Mouse (Mus musculus) stomach, postnatal 0 days (tissue): ENCODE data around the gene Map3k3. TPM values are rescaled to one million over a fixed set of nuclear protein-coding genes. Genes with fewer than 3 reads are reported as not detected.

Source experiments
- ATAC-seq: fragments of 200-750 bp; cut with Nextera tagmentation; 2 replicates; pipeline ENCODE4 v1.8.0; 2017; ENCODE audit not compliant: low FRiP score, low TSS enrichment
- DNase-seq: peaks from one replicate; pipeline ENCODE4 v3.0.0-alpha.2; 2016; ENCODE audit warnings: low spot score
- H3K27ac ChIP-seq: fragments of 300-500 bp; sonication (generic); replicated peaks from 2 replicates; pipeline ENCODE4 v1.5.1; 2014; ENCODE audit warnings: mild to moderate bottlenecking, control low read depth
- H3K27me3 ChIP-seq: fragments of 300-500 bp; sonication (generic); 2 replicates; pipeline ENCODE4 v1.6.1; 2014; ENCODE audit warnings: low read length; ENCODE audit not compliant: control insufficient read depth, insufficient read depth
- H3K36me3 ChIP-seq: fragments of 300-500 bp; sonication (generic); 2 replicates; pipeline ENCODE4 v1.6.1; 2014; ENCODE audit warnings: low read length, mixed read lengths; ENCODE audit not compliant: control insufficient read depth, insufficient read depth
- H3K4me1 ChIP-seq: fragments of 300-500 bp; sonication (generic); replicated peaks from 2 replicates; pipeline ENCODE4 v1.6.1; 2014; ENCODE audit warnings: antibody characterized with exemption; ENCODE audit not compliant: control insufficient read depth, insufficient read depth
- H3K4me2 ChIP-seq: fragments of 300-500 bp; sonication (generic); replicated peaks from 2 replicates; pipeline ENCODE4 v1.6.1; 2014; ENCODE audit warnings: low read depth, mild to moderate bottlenecking, control low read depth, moderate library complexity
- H3K4me3 ChIP-seq: fragments of 300-500 bp; sonication (generic); 2 replicates; pipeline ENCODE4 v1.5.1; 2014; ENCODE audit warnings: low read depth, low read length, control low read depth
- H3K9ac ChIP-seq: fragments of 300-500 bp; sonication (generic); 2 replicates; pipeline ENCODE4 v1.6.1; 2014; ENCODE audit warnings: mild to moderate bottlenecking, low read length, control low read depth, mixed read lengths
- H3K9me3 ChIP-seq: fragments of 300-500 bp; sonication (generic); 2 replicates; pipeline ENCODE4 v1.6.1; 2016; ENCODE audit warnings: low read length; ENCODE audit not compliant: control insufficient read depth
- CTCF ChIP-seq: IDR thresholded peaks from 2 replicates; pipeline ENCODE4 v1.5.1; 2016; ENCODE audit warnings: antibody characterized with exemption, low read depth, mild to moderate bottlenecking, moderate library complexity
- EP300 ChIP-seq: optimal IDR thresholded peaks from 2 replicates; pipeline ENCODE3; 2016; ENCODE audit warnings: antibody characterized with exemption
- WGBS: fragments of 180-500 bp; shearing (Covaris S2); extraction: QIAGEN DNeasy Blood & Tissue Kit; methylation state at CpG from one replicate; pipeline ENCODE4 v1.1.7; 2014; 5-methylcytosine and 5-hydroxymethylcytosine counted together
- polyA plus RNA-seq: library from polyadenylated mRNA; unstranded; fragments of >200 nt; fragmentation: Nextera tagmentation; extraction: Ambion mirVana; gene quantifications from 2 replicates; pipeline ENCODE4 v1.2.1, GENCODE M21; 2015

The Map3k3 gene
- polyA plus RNA-seq, 1 experiment from 2014 or later: 8.7 TPM

GRCm38 (mm10) chr11:106178036-106178782 lies 93.8 kb downstream of the Map3k3 start:
- no peak overlapping the region for H3K4me2 ChIP-seq
- H3K9me3 ChIP-seq: no peaks in the 10 kb centered on the region
- no peak overlapping the region for H3K27ac ChIP-seq
- H3K9ac ChIP-seq: no peak overlapping the region
- peak; percentile 60 for ATAC-seq
- H3K4me3 ChIP-seq: no peak overlapping the region
- no peaks in the 10 kb centered on the region for H3K4me1 ChIP-seq
- DNase-seq: no peak
- H3K36me3 ChIP-seq: no peaks in the 10 kb centered on the region
- H3K27me3 ChIP-seq: no peaks in the 10 kb centered on the region
- TF ChIP-seq CTCF (no peak), EP300 (no peak)
- WGBS: 65% methylated on average over 5 of the region's 5 CpGs

- Histone ChIP-seq H3K27me3 (no peaks in the 10 kb centered on the region), H3K36me3 (0 out of 2 replicates have a peak, but pooled peaks cover 3% of the 10 kb centered on the region), H3K9ac (no peak overlapping the region), H3K4me1 (no peaks in the 10 kb centered on the region), H3K27ac (no peak overlapping the region), H3K9me3 (no peaks in the 10 kb centered on the region), H3K4me2 (no peak overlapping the region), H3K4me3 (no peak overlapping the region)
- peak; percentile 69; the same call in 1 of the 2 replicates for ATAC-seq
- TF ChIP-seq EP300 (no peak), CTCF (no peak)
- WGBS: 58% methylated on average over 7 of the region's 7 CpGs
- no peak for DNase-seq
These were observed 95.5 kb downstream of the Map3k3 start for GRCm38 (mm10) chr11:106179711-106180448.

- DNase-seq (no peak), ATAC-seq (no peak)
- no peaks in the 10 kb centered on the region for H3K9me3 ChIP-seq
- no peak overlapping the region for H3K27ac ChIP-seq
- no peak for TF ChIP-seq CTCF
- no peak for TF ChIP-seq EP300
- no peak overlapping the region for H3K4me2 ChIP-seq
- no peak overlapping the region for H3K4me3 ChIP-seq
- H3K36me3 ChIP-seq: 0 out of 2 replicates have a peak, but pooled peaks cover 3% of the 10 kb centered on the region
- H3K4me1 ChIP-seq: no peaks in the 10 kb centered on the region
- H3K27me3 ChIP-seq: no peaks in the 10 kb centered on the region
- WGBS: 79% methylated on average over 2 of the region's 2 CpGs
- no peak overlapping the region for H3K9ac ChIP-seq
These were observed 96.0 kb downstream of the Map3k3 start for GRCm38 (mm10) chr11:106180449-106180801.

GRCm38 (mm10) chr11:106187326-106187725 lies 102.9 kb downstream of the Map3k3 start:
- no peak overlapping the region for H3K4me2 ChIP-seq
- H3K9ac ChIP-seq: no peak overlapping the region
- ATAC-seq (no peak), DNase-seq (no peak)
- H3K9me3 ChIP-seq: no peaks in the 10 kb centered on the region
- WGBS: 93% methylated on average over 4 of the region's 4 CpGs
- peaks cover 6% of the 10 kb centered on the region; the same call in 1 of the 2 replicates for H3K36me3 ChIP-seq
- no peak overlapping the region for H3K4me3 ChIP-seq
- H3K4me1 ChIP-seq: no peaks in the 10 kb centered on the region
- H3K27me3 ChIP-seq: no peaks in the 10 kb centered on the region
- TF ChIP-seq EP300 (no peak), CTCF (no peak)
- H3K27ac ChIP-seq: no peak overlapping the region

GRCm38 (mm10) chr11:106191716-106192115 lies 107.3 kb downstream of the Map3k3 start:
- no peaks in the 10 kb centered on the region for H3K36me3 ChIP-seq
- WGBS: 86% methylated on average over 3 of the region's 3 CpGs
- H3K9ac ChIP-seq: no peak overlapping the region
- H3K9me3 ChIP-seq: no peaks in the 10 kb centered on the region
- no peak overlapping the region for H3K4me2 ChIP-seq
- ATAC-seq: no peak
- H3K4me3 ChIP-seq: no peak overlapping the region
- TF ChIP-seq EP300 (no peak), CTCF (no peak)
- H3K27ac ChIP-seq: no peak overlapping the region
- no peaks in the 10 kb centered on the region for H3K27me3 ChIP-seq
- DNase-seq: no peak
- no peaks in the 10 kb centered on the region; the same call in 1 of the 2 replicates for H3K4me1 ChIP-seq

GRCm38 (mm10) chr11:106192241-106192640 lies 107.8 kb downstream of the Map3k3 start:
- TF ChIP-seq EP300: no peak
- TF ChIP-seq CTCF: no peak
- WGBS: 77% methylated on average over 5 of the region's 5 CpGs
- Histone ChIP-seq H3K27me3 (no peaks in the 10 kb centered on the region), H3K9me3 (no peaks in the 10 kb centered on the region), H3K36me3 (no peaks in the 10 kb centered on the region), H3K4me3 (peak overlapping the region; percentile 65; the same call in 1 of the 2 replicates), H3K27ac (no peak overlapping the region), H3K4me1 (no peaks in the 10 kb centered on the region; the same call in 1 of the 2 replicates), H3K4me2 (peak overlapping the region; percentile 86), H3K9ac (no peak overlapping the region)
- ATAC-seq: no peak
- no peak for DNase-seq
